Mouse (Mus musculus): Measurements from ENCODE around the gene Plcd4. TPM values are rescaled to one million over a fixed set of nuclear protein-coding genes. Genes with fewer than 3 reads are reported as not detected.

Gene Plcd4
- polyA plus RNA-seq, 1 experiment from 2014 or later: 2.9 TPM

Small RNAs within 50 kb of the gene (microRNA-seq; reads per million reads assigned to microRNA genes)
- gene Gm25035: not detected

Other genes starting within 250 kb of the Plcd4 start
- 9.0 and 9.5 TPM in 2 replicates for gene Tmbim1, start 237.3 kb upstream of the Plcd4 start, polyA plus RNA-seq (2016; fragmentation: Nextera tagmentation; extraction: Ambion mirVana)
- 0.25 and 0.75 TPM in 2 replicates for gene Catip, start 180.8 kb upstream of the Plcd4 start, polyA plus RNA-seq (2016; fragmentation: Nextera tagmentation; extraction: Ambion mirVana)
- gene Slc11a1, start 167.7 kb upstream of the Plcd4 start, polyA plus RNA-seq (2016; fragmentation: Nextera tagmentation; extraction: Ambion mirVana): 2.1 and 4.1 TPM in 2 replicates
- 29.9 and 31.3 TPM in 2 replicates for gene Ctdsp1, start 151.4 kb upstream of the Plcd4 start, polyA plus RNA-seq (2016; fragmentation: Nextera tagmentation; extraction: Ambion mirVana)
- 0.15 and 0.17 TPM in 2 replicates for gene Vil1, start 133.5 kb upstream of the Plcd4 start, polyA plus RNA-seq (2016; fragmentation: Nextera tagmentation; extraction: Ambion mirVana)
- 60.5 and 62.1 TPM in 2 replicates for gene Cnot9, start 36.8 kb upstream of the Plcd4 start, polyA plus RNA-seq (2016; fragmentation: Nextera tagmentation; extraction: Ambion mirVana)
- gene Usp37, start 1.4 kb downstream of the Plcd4 start, polyA plus RNA-seq (2016; fragmentation: Nextera tagmentation; extraction: Ambion mirVana): 30.2 and 33.1 TPM in 2 replicates
- 8.5 and 10.3 TPM in 2 replicates for gene Zfp142, start 45.4 kb downstream of the Plcd4 start, polyA plus RNA-seq (2016; fragmentation: Nextera tagmentation; extraction: Ambion mirVana)
- 17.3 and 19.4 TPM in 2 replicates for gene Bcs1l, start 45.4 kb downstream of the Plcd4 start, polyA plus RNA-seq (2016; fragmentation: Nextera tagmentation; extraction: Ambion mirVana)
- 35.5 and 37.8 TPM in 2 replicates for gene Rnf25, start 58.5 kb downstream of the Plcd4 start, polyA plus RNA-seq (2016; fragmentation: Nextera tagmentation; extraction: Ambion mirVana)
- 22.8 and 22.9 TPM in 2 replicates for gene Stk36, start 58.6 kb downstream of the Plcd4 start, polyA plus RNA-seq (2016; fragmentation: Nextera tagmentation; extraction: Ambion mirVana)
- 25.8 and 28.5 TPM in 2 replicates for gene Ttll4, start 118.9 kb downstream of the Plcd4 start, polyA plus RNA-seq (2016; fragmentation: Nextera tagmentation; extraction: Ambion mirVana)
- 3.9 and 6.3 TPM in 2 replicates for gene Cyp27a1, start 170.7 kb downstream of the Plcd4 start, polyA plus RNA-seq (2016; fragmentation: Nextera tagmentation; extraction: Ambion mirVana)
- 0.10 and 0.40 TPM in 2 replicates for gene Prkag3, start 206.3 kb downstream of the Plcd4 start, polyA plus RNA-seq (2016; fragmentation: Nextera tagmentation; extraction: Ambion mirVana)
- 12.5 and 13.8 TPM in 2 replicates for gene Wnt6, start 229.0 kb downstream of the Plcd4 start, polyA plus RNA-seq (2016; fragmentation: Nextera tagmentation; extraction: Ambion mirVana)
- 1.2 and 1.4 TPM in 2 replicates for gene Wnt10a, start 248.6 kb downstream of the Plcd4 start, polyA plus RNA-seq (2016; fragmentation: Nextera tagmentation; extraction: Ambion mirVana)

Measured in neural tube, embryonic 12.5 days (tissue).